Mouse (Mus musculus): ENCODE measurements at regions not wholly inside any gene's neighbourhood (a gene's known extent, or its start where the extent isn't known, plus 50 kb on each side); places are given as distances from the start of the nearest gene placed in this dataset.
A peak's percentile ranks its signal among the peaks of the same experiment; 100 is the strongest.

- Histone ChIP-seq H3K9me3 (ENCODE audit: control insufficient read depth, low read length) (no peaks in the 10 kb centered on the region), H3K4me3 (ENCODE audit: low read depth, low read length) (no peak overlapping the region), H3K27ac (replicated peaks; ENCODE audit: low read depth, low read length) (no peak overlapping the region), H3K4me1 (ENCODE audit: control insufficient read depth, insufficient read depth, low read length) (no peaks in the 10 kb centered on the region), H3K27me3 (replicated peaks; ENCODE audit: control insufficient read depth, insufficient read depth, low read length) (no peaks in the 10 kb centered on the region), H3K9ac (ENCODE audit: low read depth, low read length) (no peak overlapping the region), H3K36me3 (ENCODE audit: control insufficient read depth, insufficient read depth, low read length) (no peaks in the 10 kb centered on the region), H3K4me2 (ENCODE audit: low read depth, low read length) (no peak overlapping the region)
- DNase-seq (ENCODE audit: low spot score) (no peak), ATAC-seq (ENCODE audit: low read depth) (no peak)
- 88% methylated on average over 6 of the region's 6 CpGs for WGBS
Observed at GRCm38 (mm10) chr5:132759751-132760150, 216.6 kb upstream of the Auts2 start.

- Histone ChIP-seq H3K27ac (replicated peaks; ENCODE audit: low read depth, low read length) (no peak overlapping the region), H3K4me2 (ENCODE audit: low read depth, low read length) (no peak overlapping the region), H3K9ac (ENCODE audit: low read depth, low read length) (no peak overlapping the region), H3K4me1 (ENCODE audit: control insufficient read depth, insufficient read depth, low read length) (no peaks in the 10 kb centered on the region), H3K9me3 (ENCODE audit: control insufficient read depth, low read length) (no peaks in the 10 kb centered on the region), H3K4me3 (ENCODE audit: low read depth, low read length) (no peak overlapping the region), H3K27me3 (replicated peaks; ENCODE audit: control insufficient read depth, insufficient read depth, low read length) (no peaks in the 10 kb centered on the region), H3K36me3 (ENCODE audit: control insufficient read depth, insufficient read depth, low read length) (no peaks in the 10 kb centered on the region)
- DNase-seq (ENCODE audit: low spot score) (no peak), ATAC-seq (ENCODE audit: low read depth) (no peak)
- 82% methylated on average over 10 of the region's 10 CpGs for whole genome bisulfite sequencing
Observed at GRCm38 (mm10) chr5:132758941-132759340, 215.8 kb upstream of the Auts2 start.

GRCm38 (mm10) chr5:132737966-132738365 is 194.8 kb upstream of the Auts2 start:
- Histone ChIP-seq H3K4me2 (ENCODE audit: low read depth, low read length) (no peak overlapping the region), H3K4me1 (ENCODE audit: control insufficient read depth, insufficient read depth, low read length) (no peaks in the 10 kb centered on the region), H3K4me3 (ENCODE audit: low read depth, low read length) (no peak overlapping the region), H3K9ac (ENCODE audit: low read depth, low read length) (no peak overlapping the region), H3K9me3 (ENCODE audit: control insufficient read depth, low read length) (no peaks in the 10 kb centered on the region), H3K27ac (replicated peaks; ENCODE audit: low read depth, low read length) (no peak overlapping the region), H3K27me3 (replicated peaks; ENCODE audit: control insufficient read depth, insufficient read depth, low read length) (no peaks in the 10 kb centered on the region), H3K36me3 (ENCODE audit: control insufficient read depth, insufficient read depth, low read length) (no peaks in the 10 kb centered on the region)
- ATAC-seq (ENCODE audit: low read depth) (no peak), DNase-seq (ENCODE audit: low spot score) (no peak)
- 82% methylated on average over 5 of the region's 5 CpGs for WGBS

GRCm38 (mm10) chr5:132728689-132729189 is 185.6 kb upstream of the Auts2 start:
- no peaks in the 10 kb centered on the region for H3K9me3 ChIP-seq (ENCODE audit: control insufficient read depth, low read length)
- no peak overlapping the region for H3K27ac ChIP-seq (replicated peaks; ENCODE audit: low read depth, low read length)
- H3K4me2 ChIP-seq (ENCODE audit: low read depth, low read length) = no peak overlapping the region
- no peak overlapping the region for H3K9ac ChIP-seq (ENCODE audit: low read depth, low read length)
- H3K4me3 ChIP-seq (ENCODE audit: low read depth, low read length) = no peak overlapping the region
- H3K36me3 ChIP-seq (ENCODE audit: control insufficient read depth, insufficient read depth, low read length) = no peaks in the 10 kb centered on the region
- ATAC-seq (ENCODE audit: low read depth) (peak; percentile 47; the same call in 1 of the 2 replicates), DNase-seq (ENCODE audit: low spot score) (peak; percentile 63)
- H3K27me3 ChIP-seq (replicated peaks; ENCODE audit: control insufficient read depth, insufficient read depth, low read length) = no peaks in the 10 kb centered on the region
- 42% methylated on average over 10 of the region's 10 CpGs for WGBS
- H3K4me1 ChIP-seq (ENCODE audit: control insufficient read depth, insufficient read depth, low read length) = no peaks in the 10 kb centered on the region

- peak; percentile 58 for DNase-seq (ENCODE audit: low spot score)
- H3K27me3 ChIP-seq (replicated peaks; ENCODE audit: control insufficient read depth, insufficient read depth, low read length) = no peaks in the 10 kb centered on the region
- no peaks in the 10 kb centered on the region for H3K9me3 ChIP-seq (ENCODE audit: control insufficient read depth, low read length)
- WGBS = 57% methylated on average over 2 of the region's 2 CpGs
- no peak overlapping the region for H3K4me2 ChIP-seq (ENCODE audit: low read depth, low read length)
- H3K27ac ChIP-seq (replicated peaks; ENCODE audit: low read depth, low read length) = no peak overlapping the region
- H3K4me3 ChIP-seq (ENCODE audit: low read depth, low read length) = no peak overlapping the region
- no peak overlapping the region for H3K9ac ChIP-seq (ENCODE audit: low read depth, low read length)
- H3K36me3 ChIP-seq (ENCODE audit: control insufficient read depth, insufficient read depth, low read length) = no peaks in the 10 kb centered on the region
- ATAC-seq (ENCODE audit: low read depth) = peak; percentile 74
- peaks cover 6% of the 10 kb centered on the region; the same call in 1 of the 2 replicates for H3K4me1 ChIP-seq (ENCODE audit: control insufficient read depth, insufficient read depth, low read length)
Observed at GRCm38 (mm10) chr5:132724467-132724866, 181.3 kb upstream of the Auts2 start.

- Histone ChIP-seq H3K4me2 (ENCODE audit: low read depth, low read length) (no peak overlapping the region), H3K27ac (replicated peaks; ENCODE audit: low read depth, low read length) (peak overlapping the region; percentile 74), H3K9ac (ENCODE audit: low read depth, low read length) (no peak overlapping the region), H3K4me3 (ENCODE audit: low read depth, low read length) (no peak overlapping the region), H3K36me3 (ENCODE audit: control insufficient read depth, insufficient read depth, low read length) (no peaks in the 10 kb centered on the region), H3K27me3 (replicated peaks; ENCODE audit: control insufficient read depth, insufficient read depth, low read length) (no peaks in the 10 kb centered on the region), H3K9me3 (ENCODE audit: control insufficient read depth, low read length) (peaks cover 12% of the 10 kb centered on the region; the same call in 1 of the 2 replicates), H3K4me1 (ENCODE audit: control insufficient read depth, insufficient read depth, low read length) (no peaks in the 10 kb centered on the region)
- 27% methylated on average over 4 of the region's 4 CpGs for WGBS
- no peak for ATAC-seq (ENCODE audit: low read depth)
- DNase-seq (ENCODE audit: low spot score) = peak; percentile 89
Observed at GRCm38 (mm10) chr5:132710301-132710700, 167.2 kb upstream of the Auts2 start.

- Histone ChIP-seq H3K36me3 (ENCODE audit: control insufficient read depth, insufficient read depth, low read length) (no peaks in the 10 kb centered on the region), H3K4me1 (ENCODE audit: control insufficient read depth, insufficient read depth, low read length) (no peaks in the 10 kb centered on the region), H3K9ac (ENCODE audit: low read depth, low read length) (no peak overlapping the region), H3K27me3 (replicated peaks; ENCODE audit: control insufficient read depth, insufficient read depth, low read length) (no peaks in the 10 kb centered on the region), H3K27ac (replicated peaks; ENCODE audit: low read depth, low read length) (no peak overlapping the region), H3K4me3 (ENCODE audit: low read depth, low read length) (no peak overlapping the region), H3K9me3 (ENCODE audit: control insufficient read depth, low read length) (peaks cover 7% of the 10 kb centered on the region; the same call in 1 of the 2 replicates), H3K4me2 (ENCODE audit: low read depth, low read length) (no peak overlapping the region)
- DNase-seq (ENCODE audit: low spot score) (no peak), ATAC-seq (ENCODE audit: low read depth) (no peak)
- 70% methylated on average over 4 of the region's 4 CpGs for WGBS
Observed at GRCm38 (mm10) chr5:132707531-132707930, 164.4 kb upstream of the Auts2 start.

- DNase-seq (ENCODE audit: low spot score) (peak; percentile 73), ATAC-seq (ENCODE audit: low read depth) (peak; percentile 50; the same call in 1 of the 2 replicates)
- Histone ChIP-seq H3K9me3 (ENCODE audit: control insufficient read depth, low read length) (no peaks in the 10 kb centered on the region), H3K4me1 (ENCODE audit: control insufficient read depth, insufficient read depth, low read length) (no peaks in the 10 kb centered on the region), H3K4me3 (ENCODE audit: low read depth, low read length) (no peak overlapping the region), H3K36me3 (ENCODE audit: control insufficient read depth, insufficient read depth, low read length) (no peaks in the 10 kb centered on the region), H3K9ac (ENCODE audit: low read depth, low read length) (no peak overlapping the region), H3K27me3 (replicated peaks; ENCODE audit: control insufficient read depth, insufficient read depth, low read length) (no peaks in the 10 kb centered on the region), H3K4me2 (ENCODE audit: low read depth, low read length) (no peak overlapping the region), H3K27ac (replicated peaks; ENCODE audit: low read depth, low read length) (no peak overlapping the region; the same call in 1 of the 2 replicates)
- 61% methylated on average over 10 of the region's 10 CpGs for WGBS
Observed at GRCm38 (mm10) chr5:132703455-132704100, 160.4 kb upstream of the Auts2 start.

GRCm38 (mm10) chr5:132702573-132702972 is 159.4 kb upstream of the Auts2 start:
- ATAC-seq (ENCODE audit: low read depth) (no peak), DNase-seq (ENCODE audit: low spot score) (peak; percentile 1)
- Histone ChIP-seq H3K36me3 (ENCODE audit: control insufficient read depth, insufficient read depth, low read length) (no peaks in the 10 kb centered on the region), H3K4me3 (ENCODE audit: low read depth, low read length) (no peak overlapping the region), H3K4me1 (ENCODE audit: control insufficient read depth, insufficient read depth, low read length) (no peaks in the 10 kb centered on the region), H3K9ac (ENCODE audit: low read depth, low read length) (no peak overlapping the region), H3K27ac (replicated peaks; ENCODE audit: low read depth, low read length) (0 out of 2 replicates have a peak overlapping the region, but pooled peaks have one; percentile 31), H3K4me2 (ENCODE audit: low read depth, low read length) (no peak overlapping the region), H3K27me3 (replicated peaks; ENCODE audit: control insufficient read depth, insufficient read depth, low read length) (no peaks in the 10 kb centered on the region), H3K9me3 (ENCODE audit: control insufficient read depth, low read length) (no peaks in the 10 kb centered on the region)
- WGBS = 52% methylated on average over 3 of the region's 3 CpGs
